ENCODE assay signal across 7 mouse cellular contexts in the genomic region with DNA sequence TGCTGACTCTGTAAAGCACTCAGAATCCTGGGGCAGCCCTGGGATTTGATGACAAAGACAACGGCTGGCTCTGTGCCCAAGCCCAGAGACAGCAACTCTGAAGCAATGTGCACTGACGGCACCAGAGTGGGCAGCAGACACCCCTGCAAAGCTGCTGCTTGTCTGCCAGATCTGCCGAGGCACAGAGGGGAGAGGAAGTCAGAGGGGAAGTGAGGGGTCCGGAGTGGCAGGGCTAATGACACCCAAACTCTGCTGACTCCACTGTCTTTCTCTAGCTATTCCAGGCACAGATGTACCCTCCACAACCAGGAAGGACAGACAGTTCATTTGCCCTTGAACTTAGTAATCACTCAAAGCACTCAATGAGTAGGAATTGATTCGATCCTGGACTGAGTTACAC. TPM values are rescaled to one million over a fixed set of nuclear protein-coding genes. Genes with fewer than 3 reads are reported as not detected.
A peak's percentile ranks its signal among the peaks of the same experiment; 100 is the strongest.
DNase-seq lines count a peak whose midpoint lies in the region; ATAC-seq lines count a peak whose summit lies in the region.

No protein-coding gene starts in this region.

- H3K9ac ChIP-seq in midbrain, embryonic 13.5 days (replicated peaks) = no peak overlapping the region
- no peak overlapping the region for H3K9ac ChIP-seq in midbrain, embryonic 16.5 days (ENCODE audit: low read depth, low read length)
- no peak overlapping the region; the same call in 1 of the 2 replicates for H3K9ac ChIP-seq in heart, embryonic 16.5 days (ENCODE audit: low read length)

- H3K36me3 ChIP-seq in midbrain, embryonic 13.5 days = no peaks in the 10 kb centered on the region
- no peaks in the 10 kb centered on the region for H3K36me3 ChIP-seq in midbrain, embryonic 16.5 days (ENCODE audit: control insufficient read depth, insufficient read depth, low read length)
- no peaks in the 10 kb centered on the region for H3K36me3 ChIP-seq in heart, embryonic 16.5 days (ENCODE audit: control insufficient read depth, insufficient read depth)
- H3K36me3 ChIP-seq in embryonic facial prominence, embryonic 10.5 days (replicated peaks) = no peaks in the 10 kb centered on the region

- intact Hi-C loops in left cerebral cortex, postnatal 4 days (cut with DNase I) = no loop called here

- H3K9me3 ChIP-seq in midbrain, embryonic 13.5 days = no peaks in the 10 kb centered on the region
- no peaks in the 10 kb centered on the region for H3K9me3 ChIP-seq in midbrain, embryonic 16.5 days (replicated peaks; ENCODE audit: control insufficient read depth, low read length, poor library complexity, severe bottlenecking)
- H3K9me3 ChIP-seq in heart, embryonic 16.5 days (replicated peaks; ENCODE audit: control insufficient read depth, low read length) = no peaks in the 10 kb centered on the region
- H3K9me3 ChIP-seq in embryonic facial prominence, embryonic 10.5 days = no peaks in the 10 kb centered on the region

- no peak for ATAC-seq in midbrain, embryonic 13.5 days
- ATAC-seq in midbrain, embryonic 16.5 days = no peak
- ATAC-seq in heart, embryonic 16.5 days (replicated peaks; ENCODE audit: extremely low read depth, insufficient read depth, low FRiP score) = no peak; the same call in 1 of the 2 replicates

- DNase-seq in cerebellum, postnatal 4 days (ENCODE audit: low spot score in 2 of 2) = peak; percentile 29 to 57
- peak; percentile 82 for DNase-seq in left cerebral cortex, postnatal 4 days
- peak; percentile 59 for DNase-seq in telencephalon, adult 2 months (ENCODE audit: low read depth, low spot score)
- DNase-seq in embryonic facial prominence, embryonic 10.5 days (ENCODE audit: low spot score) = no peak

- H3K27ac ChIP-seq in midbrain, embryonic 13.5 days = peak overlapping the region; percentile 25; the same call in 1 of the 2 replicates
- no peak overlapping the region for H3K27ac ChIP-seq in midbrain, embryonic 16.5 days (ENCODE audit: low read length)
- peak overlapping the region; percentile 23; the same call in 1 of the 2 replicates for H3K27ac ChIP-seq in heart, embryonic 16.5 days (ENCODE audit: low read length)
- H3K27ac ChIP-seq in embryonic facial prominence, embryonic 10.5 days (replicated peaks) = no peak overlapping the region

- H3K4me3 ChIP-seq in midbrain, embryonic 13.5 days (replicated peaks) = no peak overlapping the region
- H3K4me3 ChIP-seq in midbrain, embryonic 16.5 days (ENCODE audit: low read depth, low read length) = no peak overlapping the region
- no peak overlapping the region for H3K4me3 ChIP-seq in heart, embryonic 16.5 days (ENCODE audit: low read length)
- no peak overlapping the region for H3K4me3 ChIP-seq in embryonic facial prominence, embryonic 10.5 days

- peaks cover 16% of the 10 kb centered on the region for H3K4me1 ChIP-seq in midbrain, embryonic 13.5 days (replicated peaks)
- H3K4me1 ChIP-seq in midbrain, embryonic 16.5 days (ENCODE audit: control insufficient read depth, insufficient read depth, low read length) = peaks cover 5% of the 10 kb centered on the region; the same call in 1 of the 2 replicates
- peaks cover 18% of the 10 kb centered on the region for H3K4me1 ChIP-seq in heart, embryonic 16.5 days (ENCODE audit: control insufficient read depth, insufficient read depth, low read length)
- H3K4me1 ChIP-seq in embryonic facial prominence, embryonic 10.5 days = peaks cover 14% of the 10 kb centered on the region

- H3K27me3 ChIP-seq in midbrain, embryonic 13.5 days = no peaks in the 10 kb centered on the region
- no peaks in the 10 kb centered on the region for H3K27me3 ChIP-seq in midbrain, embryonic 16.5 days (ENCODE audit: control insufficient read depth, insufficient read depth, low read depth, low read length)
- no peaks in the 10 kb centered on the region for H3K27me3 ChIP-seq in heart, embryonic 16.5 days (ENCODE audit: control insufficient read depth, insufficient read depth, low read length)
- no peaks in the 10 kb centered on the region for H3K27me3 ChIP-seq in embryonic facial prominence, embryonic 10.5 days (replicated peaks; ENCODE audit: low read depth, poor library complexity, severe bottlenecking)

- WGBS in midbrain, embryonic 13.5 days = 58% methylated on average over 5 of the region's 5 CpGs
- 51% methylated on average over 5 of the region's 5 CpGs for WGBS in midbrain, embryonic 16.5 days
- 24% methylated on average over 5 of the region's 5 CpGs for WGBS in heart, embryonic 16.5 days
- WGBS in embryonic facial prominence, embryonic 10.5 days = 77% methylated on average over 5 of the region's 5 CpGs

- no peak overlapping the region for H3K4me2 ChIP-seq in midbrain, embryonic 13.5 days (replicated peaks)
- H3K4me2 ChIP-seq in midbrain, embryonic 16.5 days (ENCODE audit: low read length) = no peak overlapping the region
- H3K4me2 ChIP-seq in heart, embryonic 16.5 days (ENCODE audit: low read depth, low read length) = peak overlapping the region; percentile 32; the same call in 1 of the 2 replicates

RNA-seq across cellular contexts. Expression of a gene that starts 33.7 kb away (rescaled TPM):
- polyA plus RNA-seq in midbrain, embryonic 13.5 days (2015; fragmentation: Nextera tagmentation; extraction: Ambion mirVana) = 378 and 397 TPM in 2 replicates
- 439 and 482 TPM in 2 replicates for polyA plus RNA-seq in midbrain, embryonic 16.5 days (2015; fragmentation: Nextera tagmentation; extraction: Ambion mirVana)
- 287 and 335 TPM in 2 replicates for polyA plus RNA-seq in heart, embryonic 16.5 days (2015; fragmentation: Nextera tagmentation; extraction: Ambion mirVana)
- total RNA-seq in left cerebral cortex, postnatal 4 days (2021) = 100 to 1,000 TPM; 424 to 443 TPM
- polyA plus RNA-seq in embryonic facial prominence, embryonic 10.5 days (2016; fragmentation: Nextera tagmentation; extraction: Ambion mirVana) = 247 and 254 TPM in 2 replicates

RNA-seq across cellular contexts. Expression of a gene that starts 39.9 kb away (rescaled TPM):
- 9.7 and 10.4 TPM in 2 replicates for polyA plus RNA-seq in midbrain, embryonic 13.5 days (2015; fragmentation: Nextera tagmentation; extraction: Ambion mirVana)
- polyA plus RNA-seq in midbrain, embryonic 16.5 days (2015; fragmentation: Nextera tagmentation; extraction: Ambion mirVana) = 9.6 and 10.2 TPM in 2 replicates
- 5.4 and 6.0 TPM in 2 replicates for polyA plus RNA-seq in heart, embryonic 16.5 days (2015; fragmentation: Nextera tagmentation; extraction: Ambion mirVana)
- total RNA-seq in left cerebral cortex, postnatal 4 days (2021) = 10 to 100 TPM; 37.1 to 37.5 TPM
- polyA plus RNA-seq in embryonic facial prominence, embryonic 10.5 days (2016; fragmentation: Nextera tagmentation; extraction: Ambion mirVana) = 8.6 TPM in 2 replicates

Comparison
In these comparisons a context has a peak if more than half of its experiments do, and no peak if none do; other contexts are left out.
1. H3K27ac ChIP-seq: peak in midbrain, embryonic 13.5 days (single experiment) and heart, embryonic 16.5 days (single experiment); none in midbrain, embryonic 16.5 days (single experiment) and embryonic facial prominence, embryonic 10.5 days (single experiment).